Mouse (Mus musculus) cerebellum, postnatal 25 days (tissue): ENCODE measurements around the gene Cyth2.

Experiments
- DNase-seq, 2 experiments: peaks; one replicate each; pipeline ENCODE4 v3.0.0; 2021; ENCODE audit warnings: mixed read lengths in 2 of 2

Gene Cyth2

DNA sequence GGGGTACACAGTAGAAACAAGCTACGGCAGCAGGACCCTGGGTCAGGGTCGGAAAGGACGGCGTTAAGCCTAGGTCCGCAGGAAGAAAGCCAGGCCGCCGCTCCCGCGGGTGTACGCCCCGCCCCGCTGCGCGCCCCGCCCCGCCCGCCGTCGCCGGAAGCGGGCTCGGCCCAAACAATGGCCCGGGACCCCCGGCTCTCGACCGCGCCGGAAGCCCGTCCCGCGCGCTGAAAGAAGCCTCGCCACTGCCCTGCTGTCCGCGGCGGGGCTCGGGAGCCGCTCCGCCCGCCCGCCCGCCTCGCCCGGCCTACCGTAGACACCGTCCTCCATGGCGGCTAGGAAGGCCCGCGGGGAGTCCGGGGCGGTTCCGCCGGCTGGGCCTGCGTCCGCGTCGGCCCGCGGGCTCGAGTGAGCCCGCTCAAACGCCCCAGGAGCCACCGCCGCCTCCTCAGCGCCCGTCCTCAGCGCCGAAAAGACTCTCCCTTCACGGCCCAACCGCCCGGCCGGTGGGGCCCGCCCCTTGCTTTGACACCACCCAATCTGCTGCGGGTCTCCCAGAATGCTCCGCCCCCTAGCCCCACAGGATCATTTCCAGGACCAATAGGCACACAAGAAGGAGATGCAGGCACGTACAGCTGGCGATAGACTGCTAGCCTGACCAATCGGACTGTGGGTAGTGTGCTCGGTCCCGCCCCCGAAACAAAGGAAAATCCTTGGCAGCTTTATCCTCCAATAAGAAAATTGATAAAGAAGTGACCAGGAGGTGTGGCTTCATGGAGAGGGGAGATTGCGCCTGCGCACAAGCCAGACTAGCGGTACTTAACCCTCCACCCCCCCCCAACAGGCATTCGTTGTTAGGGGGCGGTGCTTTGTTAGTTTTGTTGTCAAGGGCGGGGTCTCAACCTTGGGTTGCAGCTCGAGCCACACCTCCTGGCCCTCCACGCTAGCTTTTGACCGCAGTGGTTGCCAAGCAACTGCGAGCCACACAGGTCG, at the start of gene Cyth2:
Gene Cyth2, minus strand, starts transcription at position 795 of the 993 bp plus-strand sequence.
- DNase-seq = peak; percentile 98 to 99

DNA sequence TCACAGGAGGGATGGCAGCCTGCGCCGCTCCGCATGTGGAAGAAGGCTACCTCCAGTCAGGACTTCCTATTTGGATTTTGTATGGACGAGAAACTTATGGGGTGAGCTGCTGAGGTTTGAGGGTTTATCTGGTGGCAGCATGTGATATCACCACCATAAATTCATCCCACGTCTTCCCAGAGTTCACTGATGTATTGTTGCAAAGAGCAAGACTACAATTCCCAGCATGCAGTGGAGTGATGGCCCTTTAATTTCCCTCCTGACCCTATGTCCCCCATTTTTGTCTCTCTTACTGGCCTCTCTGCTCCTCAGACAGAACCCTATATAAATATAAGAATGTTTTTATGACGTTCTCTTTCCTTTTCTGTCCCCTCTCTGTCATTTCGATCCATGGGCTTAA, 48.4 kb upstream of the Cyth2 start:
- DNase-seq = no peak

DNA sequence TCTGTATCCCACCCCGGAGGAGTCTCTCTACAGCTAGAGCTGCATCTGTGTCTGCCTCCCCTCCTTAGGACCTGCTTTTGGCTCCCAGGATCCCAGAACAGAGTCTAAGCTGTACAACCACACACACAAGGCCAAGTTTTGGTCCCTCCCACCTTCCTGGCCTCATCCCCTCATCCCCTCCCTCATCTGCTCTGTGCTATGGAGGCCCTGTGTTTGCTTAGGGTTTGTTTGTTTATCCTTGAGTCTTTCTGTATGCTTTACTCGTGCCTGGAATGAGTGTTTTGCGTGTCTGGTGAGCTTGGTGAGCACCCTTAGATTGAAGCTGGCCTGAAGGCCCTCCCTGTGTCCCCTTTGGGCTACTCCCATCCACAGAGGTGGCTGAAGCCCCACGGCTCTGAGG, 44.6 kb upstream of the Cyth2 start:
- DNase-seq = no peak

DNA sequence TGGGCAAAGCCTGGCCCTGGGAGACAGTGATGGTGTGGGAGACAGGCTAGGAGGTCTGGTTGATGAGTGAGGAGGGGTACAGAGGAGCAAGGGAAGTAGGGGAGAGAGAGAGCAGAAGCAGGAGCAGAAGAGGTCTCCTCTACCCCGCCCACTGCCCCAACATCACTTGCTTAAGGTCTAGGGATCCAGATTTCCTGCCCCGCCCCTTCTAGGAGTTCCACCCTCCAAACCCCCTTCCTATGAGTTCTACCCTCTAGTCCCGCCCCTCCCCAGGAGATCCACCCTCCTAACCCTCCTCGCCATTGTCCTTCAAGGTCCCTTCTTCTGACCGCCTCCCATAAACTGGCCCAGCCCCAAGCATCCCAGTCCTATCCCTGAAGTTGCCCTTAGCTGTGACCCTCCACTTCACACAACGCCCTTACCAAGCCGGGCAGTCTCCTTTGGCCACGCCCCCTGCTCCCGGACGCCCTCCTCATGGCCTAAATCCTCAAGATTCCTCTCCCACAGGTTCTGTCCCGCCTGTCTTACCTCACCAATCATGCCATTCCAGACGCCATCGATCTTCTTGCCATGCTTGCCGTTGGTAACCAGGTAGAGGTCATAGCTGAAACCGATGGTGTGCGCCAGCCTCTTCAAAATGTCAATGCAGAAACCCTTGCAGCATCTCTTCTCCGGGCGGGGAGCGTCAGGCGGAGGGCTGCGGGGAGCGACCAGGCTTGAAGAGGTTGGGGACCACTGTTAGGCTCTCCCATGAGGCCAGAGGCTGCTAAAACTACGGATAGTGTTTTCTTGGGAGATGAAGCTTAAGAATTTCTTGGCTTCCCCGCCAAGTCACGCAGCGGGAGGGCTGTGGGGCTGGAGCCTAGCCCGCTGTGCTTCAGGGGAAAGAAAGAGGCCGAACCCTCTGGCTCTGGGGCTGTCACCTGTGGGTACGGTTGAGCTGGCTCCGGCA, 42.8 kb upstream of the Cyth2 start:
- DNase-seq = peak; percentile 71 to 72

DNA sequence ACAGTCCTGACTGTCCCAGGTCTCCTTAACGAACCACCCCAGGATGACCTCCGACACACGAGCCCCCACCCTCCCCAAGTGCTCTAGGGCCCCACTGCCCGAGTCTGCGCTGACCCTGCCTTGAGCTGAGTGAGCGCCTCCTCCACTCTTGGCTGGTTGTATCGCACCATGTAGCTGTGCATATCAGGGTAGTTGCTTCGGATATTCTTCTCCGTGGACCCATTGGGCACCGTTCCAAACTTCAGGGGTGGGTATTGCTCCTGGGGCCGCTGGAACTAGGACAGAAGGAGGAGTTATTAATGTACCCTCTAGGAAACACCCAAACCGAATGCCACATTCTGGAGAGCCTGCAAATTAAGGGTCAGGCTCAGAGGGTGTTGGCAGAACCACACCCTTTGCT, 38.7 kb upstream of the Cyth2 start:
- no peak for DNase-seq

DNA sequence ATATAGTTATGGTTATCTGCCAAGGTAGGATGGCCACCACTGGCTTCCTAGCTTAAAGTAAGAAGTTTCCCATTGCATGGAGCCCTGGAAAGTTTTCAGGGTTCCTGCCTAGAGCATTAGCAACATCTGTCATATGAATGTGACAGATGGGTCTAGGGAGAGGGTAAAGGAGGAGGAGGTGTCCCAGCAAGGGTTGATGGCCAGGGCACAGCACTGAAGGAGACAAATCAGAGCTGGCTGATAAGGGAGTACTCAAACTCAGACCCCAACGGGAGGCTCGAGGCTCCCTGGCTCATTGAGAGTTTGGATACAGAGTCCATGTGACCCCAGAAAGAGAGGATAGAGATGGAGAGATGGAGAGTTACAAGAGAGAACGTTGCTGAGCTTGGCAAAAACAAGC, 36.3 kb upstream of the Cyth2 start:
- DNase-seq = no peak

DNA sequence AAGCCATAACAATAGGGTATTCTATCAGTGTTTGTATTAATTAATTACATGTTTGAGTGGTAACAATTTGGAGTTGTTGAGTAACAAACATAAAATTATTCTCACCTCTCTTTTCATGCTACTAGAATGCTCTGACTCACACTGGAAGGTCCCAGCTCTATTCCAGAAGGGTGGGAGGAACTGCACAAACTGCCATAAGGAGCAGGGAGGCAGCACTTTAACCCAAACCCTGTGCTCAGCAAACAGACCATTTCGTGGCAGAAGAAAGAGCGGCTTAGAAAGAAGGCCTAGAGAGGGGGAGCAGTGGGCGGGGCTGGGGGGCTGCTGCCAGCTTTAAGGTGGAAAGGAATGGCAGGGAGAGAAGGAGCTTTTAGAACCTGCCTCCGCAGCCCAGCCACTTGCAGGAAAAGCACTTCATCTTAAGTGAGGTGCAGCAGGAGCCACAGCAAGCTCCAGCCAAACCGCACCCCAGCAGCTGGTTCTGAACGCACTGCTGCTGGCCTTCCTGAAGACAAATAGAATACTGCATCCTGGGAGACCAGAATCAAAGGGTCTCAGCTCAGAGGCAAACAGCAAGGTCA, 34.2 kb upstream of the Cyth2 start:
- no peak for DNase-seq

DNA sequence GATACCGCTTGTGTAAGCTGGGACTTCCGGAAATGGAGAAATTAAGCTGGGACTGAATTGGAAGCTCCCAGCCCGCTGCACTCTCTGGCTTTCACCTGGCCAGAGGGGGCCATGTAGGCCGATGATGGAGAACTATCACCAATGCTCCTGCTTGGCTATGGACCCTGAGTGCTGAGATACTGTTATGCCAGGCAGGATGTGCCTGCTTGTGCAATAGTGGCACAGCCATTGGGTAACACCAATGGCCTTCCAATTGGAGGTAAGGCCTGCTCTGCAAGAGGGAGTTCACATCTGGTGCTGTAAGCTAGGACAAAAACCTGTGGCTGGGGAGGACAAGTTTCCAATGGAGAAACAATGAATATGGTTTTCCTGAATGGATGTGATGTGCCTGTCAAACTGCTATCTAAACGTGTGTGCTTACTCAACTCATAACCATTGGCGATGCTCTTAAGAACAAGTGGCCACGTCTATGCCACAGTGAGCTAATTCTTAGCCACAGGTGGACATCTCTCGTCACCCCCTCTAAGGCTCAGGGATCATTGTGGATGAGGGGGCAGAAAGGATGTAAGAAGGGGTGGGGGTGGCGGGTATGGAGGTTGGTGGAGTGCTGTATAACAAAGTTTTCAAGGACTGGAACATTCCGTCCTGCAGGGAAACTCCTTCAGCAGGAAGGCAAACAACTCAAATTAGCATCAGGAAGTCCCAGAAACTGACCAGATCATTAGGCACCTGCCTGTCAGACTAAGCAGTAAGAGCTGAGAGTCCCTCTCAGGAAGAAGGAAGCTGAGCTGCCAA, 28.8 kb upstream of the Cyth2 start:
- DNase-seq = no peak

DNA sequence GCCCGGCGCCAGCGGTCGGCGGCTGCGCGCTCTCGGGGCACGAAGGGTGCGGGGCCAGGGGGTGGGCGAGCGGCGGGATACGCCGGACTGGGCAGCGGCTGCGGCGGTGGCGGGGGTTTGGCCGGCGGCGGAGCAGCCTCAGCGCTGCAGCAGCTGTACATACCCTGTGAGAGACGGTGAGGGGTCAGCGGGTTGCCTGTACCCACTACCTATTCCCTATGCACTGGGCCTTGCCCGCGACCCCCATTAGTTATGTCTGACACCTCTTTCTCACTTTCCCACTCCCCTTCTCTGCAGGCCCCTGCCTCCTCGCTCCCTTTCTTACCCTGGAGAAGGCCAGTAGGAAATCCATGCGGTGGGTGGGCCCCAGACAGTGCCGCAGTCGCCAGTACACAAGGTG, 19.5 kb upstream of the Cyth2 start:
- no peak for DNase-seq

DNA sequence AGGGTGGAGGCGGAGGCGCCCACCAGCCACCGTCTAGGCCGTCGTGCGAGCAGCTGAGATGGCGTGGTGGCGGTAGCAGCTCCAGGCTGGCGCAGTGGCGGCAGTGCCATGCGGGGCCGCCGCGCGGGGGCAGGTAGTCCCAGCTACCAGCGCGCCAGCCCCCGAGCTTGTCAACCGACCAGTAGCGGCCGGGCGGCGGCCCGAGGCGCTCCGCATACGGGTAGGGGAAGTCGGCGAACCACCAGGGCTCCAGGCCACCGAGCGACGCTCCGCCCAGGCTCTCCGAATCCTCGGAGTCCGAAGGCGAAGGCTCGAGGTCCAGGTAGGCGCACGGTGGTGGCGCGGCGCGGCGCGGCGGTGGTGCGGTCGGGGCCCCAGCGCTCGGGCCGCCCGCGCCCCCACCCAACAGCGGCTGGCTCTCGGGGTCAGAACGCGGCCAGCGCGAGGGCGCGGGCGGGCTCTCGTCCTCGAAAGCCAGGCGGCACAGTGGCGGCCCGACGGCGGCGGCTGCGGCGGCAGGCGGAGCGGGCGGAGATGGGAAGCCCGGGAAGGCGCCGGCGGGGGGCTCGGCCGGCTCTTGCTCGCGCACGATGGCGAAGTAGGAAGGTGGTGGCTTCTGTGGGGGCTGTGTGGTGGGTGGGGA, 18.9 kb upstream of the Cyth2 start:
- DNase-seq = peak in 1 of 2 experiments; percentile 27

DNA sequence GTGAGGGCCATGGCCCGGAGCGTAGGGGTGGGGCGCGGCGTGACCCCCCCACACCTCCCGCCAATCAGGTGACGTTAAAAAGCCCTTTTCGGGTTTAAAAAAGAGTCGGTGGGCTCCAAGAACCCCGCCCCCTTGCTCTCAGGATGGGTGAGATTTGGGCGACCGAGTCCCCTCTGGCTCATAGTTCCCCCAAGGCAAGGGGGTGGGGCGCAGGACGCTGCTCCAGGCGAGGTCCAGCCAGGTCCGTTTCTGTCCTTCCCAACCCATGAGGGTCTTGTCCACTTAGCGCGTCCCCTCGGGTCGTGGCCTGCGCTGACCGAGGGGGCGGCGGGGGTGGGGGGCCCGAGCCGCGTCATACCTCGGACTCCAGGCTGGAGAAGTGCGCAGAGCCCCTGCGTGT, 18.0 kb upstream of the Cyth2 start:
- DNase-seq = peak in 1 of 2 experiments; percentile 24

DNA sequence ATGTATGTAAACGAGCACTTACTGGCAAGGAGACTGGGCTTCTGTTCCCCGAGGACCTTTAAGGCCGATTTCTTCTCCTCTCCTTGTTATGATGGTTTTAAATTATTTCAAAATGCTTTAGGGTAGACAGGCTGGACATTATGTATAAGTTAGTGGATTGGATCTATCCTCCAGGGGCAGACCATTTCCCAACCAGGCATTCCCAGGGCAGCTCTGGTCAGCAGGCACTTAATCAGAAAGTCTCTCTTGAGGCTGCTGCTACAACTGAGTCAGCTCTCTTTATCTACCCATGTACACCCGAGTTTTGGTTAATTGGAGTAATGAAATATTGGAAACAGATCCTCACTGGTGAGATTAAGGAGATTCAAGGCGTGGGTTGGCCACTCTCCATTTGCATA, 16.7 kb upstream of the Cyth2 start:
- no peak for DNase-seq

DNA sequence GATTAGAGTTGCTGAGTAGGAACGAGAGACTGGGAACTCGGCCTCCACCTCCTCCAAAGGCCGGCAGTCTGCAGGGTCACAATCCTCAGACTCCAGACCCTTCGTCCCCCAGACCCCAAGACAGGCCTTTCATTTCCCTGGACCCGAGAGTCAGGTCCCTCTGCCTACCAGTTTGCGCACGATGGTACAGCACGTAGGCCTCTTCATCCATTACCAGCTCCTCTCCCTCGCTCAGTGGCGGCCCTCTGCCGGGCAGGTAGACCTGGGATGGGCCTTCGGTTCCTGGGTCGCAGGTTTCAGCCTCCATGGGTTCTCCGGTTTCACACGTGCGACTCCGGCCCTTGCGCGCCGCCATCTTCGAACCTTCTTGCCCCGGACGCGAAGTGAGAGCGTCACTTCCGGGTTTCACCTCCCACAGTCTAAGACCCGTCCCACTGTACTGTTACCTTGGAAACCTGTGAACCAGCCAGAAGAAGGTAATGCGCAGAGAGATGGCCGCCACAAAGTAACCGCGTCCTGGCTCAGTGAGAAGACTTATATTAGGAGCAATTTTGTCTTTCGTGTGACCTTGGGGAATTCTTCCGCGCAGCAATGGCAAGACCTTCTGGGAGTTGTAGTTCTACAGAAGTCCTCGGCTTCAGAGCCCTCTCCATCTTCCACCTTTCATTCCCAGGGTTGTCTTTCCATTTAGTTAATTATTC, 16.2 kb upstream of the Cyth2 start, which contains the start of gene Grwd1:
Gene Grwd1, minus strand, starts transcription at position 518 of the 701 bp plus-strand sequence.
- peak; percentile 88 to 89 for DNase-seq

DNA sequence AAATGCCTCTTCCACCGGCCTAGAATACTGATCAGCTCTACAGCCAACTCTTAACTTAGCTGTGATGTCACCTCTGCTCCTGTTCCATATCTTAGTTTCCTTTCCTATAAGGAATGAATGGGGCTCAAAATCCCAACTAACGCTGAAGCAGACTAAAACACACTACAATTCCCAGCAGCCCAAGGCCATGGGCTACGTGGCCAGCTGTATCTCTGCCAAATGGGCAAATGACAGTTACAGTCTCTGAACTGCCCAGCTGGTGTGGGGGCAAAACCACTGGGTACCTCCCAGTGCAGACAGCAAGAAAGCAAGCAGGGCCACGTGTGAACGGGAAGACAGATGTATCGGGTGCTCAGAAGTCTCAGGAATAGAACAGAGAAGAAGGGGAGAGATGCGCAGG, 12.2 kb upstream of the Cyth2 start:
- DNase-seq = no peak

DNA sequence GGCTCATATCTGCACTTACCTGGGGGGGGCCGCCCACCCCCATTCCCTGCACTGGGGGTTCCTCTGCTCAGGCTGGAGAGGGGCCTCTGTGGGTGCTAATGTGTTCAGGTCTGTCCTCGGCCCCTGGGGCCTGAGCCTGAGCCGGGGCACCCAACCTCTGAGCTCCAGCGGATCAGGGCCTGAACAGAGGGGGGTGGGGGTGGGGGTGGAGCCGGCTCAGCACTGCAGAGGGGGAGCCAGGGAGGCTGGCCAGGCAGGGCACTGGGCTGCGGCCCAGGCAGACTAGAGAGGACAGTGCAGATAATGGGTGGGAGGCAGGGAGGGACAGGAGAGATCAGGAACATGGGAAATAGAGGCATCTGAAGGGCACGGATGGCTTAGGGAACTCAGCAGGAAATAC, 10.2 kb upstream of the Cyth2 start, which contains the start of gene Kcnj14:
Gene Kcnj14, minus strand, starts transcription at position 185 of the 400 bp plus-strand sequence.
- DNase-seq = no peak

DNA sequence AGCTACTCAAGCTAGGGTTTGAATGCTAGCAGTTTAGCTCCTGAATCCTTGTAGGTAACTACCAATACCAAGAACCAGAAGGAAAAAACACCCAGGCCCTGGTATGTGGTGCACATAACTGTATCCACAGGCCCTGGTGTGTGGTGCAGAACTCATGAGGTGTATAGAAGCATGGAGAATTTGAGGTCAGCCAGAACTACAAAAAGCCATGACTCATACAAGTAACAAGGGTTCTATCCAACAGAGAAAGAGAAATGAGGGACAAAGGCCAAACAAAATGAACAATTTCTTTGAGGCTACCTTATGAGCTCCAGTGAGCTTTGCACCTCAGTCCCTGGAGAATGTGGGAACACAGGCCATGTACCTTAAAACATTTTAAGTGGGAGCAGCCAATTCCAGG, 6.5 kb upstream of the Cyth2 start:
- DNase-seq = no peak

DNA sequence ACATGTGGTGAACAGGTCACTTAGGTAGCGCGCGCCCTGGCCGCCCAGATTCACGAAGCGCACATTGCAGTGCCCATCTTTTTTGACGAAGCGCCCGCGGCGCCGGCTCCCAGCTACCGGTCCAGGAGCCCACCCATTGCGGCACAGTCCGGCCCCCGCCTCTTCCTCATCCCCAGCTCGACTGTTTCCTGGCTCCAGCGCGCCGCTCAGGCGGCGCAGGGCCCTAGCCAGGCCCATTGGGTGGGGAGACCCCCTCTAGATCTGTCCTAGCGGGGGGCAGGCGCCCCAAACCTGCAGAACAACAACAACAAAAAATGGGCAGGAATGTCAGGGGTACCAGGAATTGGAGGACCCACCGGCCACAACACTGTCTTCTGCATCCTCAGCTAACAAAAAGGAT, 5.5 kb upstream of the Cyth2 start:
- no peak for DNase-seq

DNA sequence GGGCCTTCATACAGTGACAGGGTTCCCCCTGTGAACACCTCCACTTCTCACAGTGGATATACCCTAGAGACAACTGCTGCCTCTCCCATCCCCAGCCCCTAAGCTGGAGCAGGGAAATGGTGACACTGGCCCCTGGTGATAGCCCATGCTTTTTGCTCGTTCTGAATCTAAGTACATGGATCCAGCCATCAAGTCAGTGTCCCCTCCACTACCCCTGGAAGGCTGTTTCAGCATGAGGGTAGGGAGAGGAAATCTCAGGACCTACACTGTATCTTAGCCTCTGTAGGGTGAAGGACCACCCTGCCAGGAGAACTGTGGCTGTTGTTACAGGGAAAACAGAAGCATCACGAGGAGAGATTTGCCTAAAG, 1.6 kb upstream of the Cyth2 start:
- DNase-seq = no peak

DNA sequence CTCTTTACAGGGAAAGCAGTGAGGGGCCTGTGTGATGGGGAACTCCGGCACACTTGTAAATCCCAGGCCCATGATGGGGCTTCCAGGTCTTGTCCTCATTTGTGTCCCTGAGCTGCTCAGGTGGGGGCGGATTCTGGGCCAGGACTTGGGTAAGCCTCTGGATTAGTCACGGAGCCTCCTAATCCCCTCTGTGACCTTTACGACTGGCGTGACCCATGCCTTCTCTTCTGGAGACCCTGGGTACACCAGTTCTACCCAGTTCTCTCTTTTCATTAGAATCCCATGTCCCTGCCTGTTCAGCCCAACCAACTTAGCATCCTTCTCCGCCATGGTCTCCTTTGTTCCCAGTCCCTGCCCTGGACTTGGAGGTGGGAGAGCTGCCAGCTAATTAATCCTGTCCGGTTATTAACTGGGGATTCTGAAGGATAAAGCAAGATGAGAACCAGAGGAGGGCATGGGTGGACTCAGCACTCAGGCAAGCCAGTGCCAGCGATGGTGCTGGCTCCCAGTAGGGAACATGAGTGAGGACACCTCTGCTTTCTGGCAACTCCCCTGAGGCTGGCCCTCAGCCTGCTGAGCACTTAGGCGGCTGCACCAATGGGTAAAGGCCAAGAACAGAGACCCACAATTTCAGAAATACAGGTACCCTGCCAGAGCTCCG, 1.1 kb upstream of the Cyth2 start:
- peak; percentile 26 to 36 for DNase-seq

DNA sequence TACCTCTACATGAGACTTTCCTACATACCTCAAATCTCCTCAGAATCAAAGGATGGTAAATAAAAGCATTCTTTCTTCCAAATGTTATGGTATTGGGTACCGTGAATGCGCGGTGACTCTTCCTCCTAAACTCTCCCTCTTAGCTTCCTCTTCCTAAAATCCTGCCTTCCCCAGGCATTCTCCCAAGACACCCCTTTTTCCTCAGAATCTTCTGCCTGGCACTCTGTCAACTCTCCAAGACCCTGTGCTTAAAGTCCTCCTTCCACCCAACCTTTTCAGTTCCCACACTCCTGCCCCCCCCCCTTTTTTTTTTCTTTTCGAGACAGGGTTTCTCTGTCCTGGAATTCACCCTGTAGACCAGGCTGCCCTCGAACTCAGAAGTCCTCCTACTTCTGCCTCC, 460 bp upstream of the Cyth2 start:
- DNase-seq = peak in 1 of 2 experiments; percentile 29
